Mouse (Mus musculus) G1E (cell line): Measurements from ENCODE around the gene Alkbh7.

Experiments used
- CTCF ChIP-seq: IDR thresholded peaks from 2 replicates; pipeline ENCODE4 v1.5.1; 2012; ENCODE audit warnings: low read depth, low read length, inconsistent platforms, mixed read lengths
- GATA1 ChIP-seq: IDR thresholded peaks from 2 replicates; pipeline ENCODE4 v1.6.1; 2012; ENCODE audit warnings: borderline replicate concordance, low read length, inconsistent platforms, mixed read lengths
- GATA2 ChIP-seq: IDR thresholded peaks from 2 replicates; pipeline ENCODE4 v1.6.1; 2012; ENCODE audit warnings: low read depth, low read length, inconsistent platforms, borderline replicate concordance
- POLR2AphosphoS5 ChIP-seq: IDR thresholded peaks from 2 replicates; pipeline ENCODE4 v1.6.1; 2012; ENCODE audit warnings: low read depth, low read length, inconsistent platforms; ENCODE audit not compliant: insufficient replicate concordance
- TAL1 ChIP-seq: conservative IDR thresholded peaks from 2 replicates; pipeline ENCODE4 v1.6.1; 2012; ENCODE audit warnings: low read depth, low read length, inconsistent platforms, mixed read lengths

DNA sequence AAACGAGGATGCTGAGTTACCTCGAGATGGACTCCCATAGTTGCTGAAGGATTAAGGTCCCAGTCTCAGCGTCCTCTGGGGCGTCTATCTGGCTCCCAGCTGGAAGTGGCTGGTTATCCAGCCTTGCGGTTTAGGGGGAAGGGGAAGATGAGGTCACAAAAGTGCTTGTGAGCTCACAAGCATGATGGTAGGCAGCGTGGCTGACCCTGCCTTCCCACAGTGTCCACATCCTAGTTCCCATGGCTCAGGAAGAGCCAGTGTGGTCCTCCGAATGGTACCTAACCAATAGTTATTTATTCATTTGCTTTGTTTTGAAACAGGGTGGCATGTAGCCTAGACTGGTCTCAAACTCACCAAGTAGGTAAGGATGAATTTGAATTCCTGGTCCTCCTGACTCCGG is 44.4 kb downstream of the Alkbh7 start, which contains the start of gene Slc25a41:
- TF ChIP-seq CTCF (no peak), GATA1 (no peak), TAL1 (no peak), GATA2 (no peak), POLR2AphosphoS5 (no peak)
